Mouse (Mus musculus) c-Kit-negative CD71-positive TER-119-positive erythroid progenitor cells, embryonic 14.5 days (primary cell): ENCODE results near the gene Eml6.
"Not testable (repeated sequence)": the region's sequence is repeated elsewhere in the genome, so short reads cannot be mapped to it uniquely, and the experiment has no call there.

Experiments used
- DNase-seq: peaks from one replicate; pipeline ENCODE4 v3.0.0-alpha.2; 2013; ENCODE audit warnings: low read depth, low spot score

The Eml6 gene

GRCm38 (mm10) chr11:30025835-30026472 is at the start of gene Eml6:
Gene Eml6, minus strand, starts transcription at chr11:30026033.
- DNase-seq = no peak

- no peak for DNase-seq
Observed at GRCm38 (mm10) chr11:30057299-30057698, 31.5 kb upstream of the Eml6 start.

- DNase-seq = no peak
Observed at GRCm38 (mm10) chr11:30025144-30025543, 689 bp downstream of the Eml6 start.

- DNase-seq = no peak
Observed at GRCm38 (mm10) chr11:30024261-30025071, 1.4 kb downstream of the Eml6 start.

GRCm38 (mm10) chr11:29986257-29986656 is 39.6 kb downstream of the Eml6 start:
- DNase-seq = no peak

DNA sequence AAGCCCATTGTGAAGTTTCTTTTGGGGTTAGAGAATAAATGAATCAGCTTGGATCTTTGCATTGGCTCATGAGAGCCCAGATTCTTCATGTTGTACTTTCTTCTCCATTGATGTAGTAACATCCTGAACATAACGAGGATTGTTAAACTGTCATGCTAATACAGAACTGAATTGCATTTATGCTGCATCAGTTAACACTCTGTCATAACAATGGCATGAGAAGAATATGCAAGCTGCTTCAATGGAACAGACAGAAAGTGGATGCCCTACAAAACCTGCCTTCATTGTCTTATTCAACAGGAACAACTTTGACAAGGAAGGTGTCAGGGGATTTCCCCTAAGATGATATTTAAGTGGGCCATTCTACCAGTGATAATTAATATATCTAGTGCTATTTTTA is 57.0 kb downstream of the Eml6 start:
- DNase-seq = no peak

- DNase-seq = no peak
Observed at GRCm38 (mm10) chr11:29959366-29959765, 66.5 kb downstream of the Eml6 start.

DNA sequence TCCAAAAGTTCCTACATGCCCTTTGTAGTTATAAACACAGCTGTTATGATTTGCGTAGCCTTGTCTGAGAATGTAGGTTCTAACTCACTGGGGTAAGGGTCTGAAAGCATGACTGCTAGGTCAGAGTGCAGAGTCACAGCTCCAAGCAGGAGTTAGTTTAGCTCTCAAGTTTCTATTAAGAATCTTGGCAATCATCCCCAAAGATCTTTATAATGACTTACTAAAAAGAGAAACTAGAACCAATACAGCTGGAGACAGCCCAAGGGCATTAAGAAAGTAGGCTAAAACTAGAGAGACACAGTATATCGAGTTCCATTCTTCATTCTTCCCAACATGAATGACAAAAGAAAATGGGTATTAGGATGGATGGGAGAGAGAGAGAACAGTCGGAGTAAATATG is 81.2 kb downstream of the Eml6 start:
- DNase-seq = no peak

- no peak for DNase-seq
Observed at GRCm38 (mm10) chr11:29924332-29924731, 101.5 kb downstream of the Eml6 start.

DNA sequence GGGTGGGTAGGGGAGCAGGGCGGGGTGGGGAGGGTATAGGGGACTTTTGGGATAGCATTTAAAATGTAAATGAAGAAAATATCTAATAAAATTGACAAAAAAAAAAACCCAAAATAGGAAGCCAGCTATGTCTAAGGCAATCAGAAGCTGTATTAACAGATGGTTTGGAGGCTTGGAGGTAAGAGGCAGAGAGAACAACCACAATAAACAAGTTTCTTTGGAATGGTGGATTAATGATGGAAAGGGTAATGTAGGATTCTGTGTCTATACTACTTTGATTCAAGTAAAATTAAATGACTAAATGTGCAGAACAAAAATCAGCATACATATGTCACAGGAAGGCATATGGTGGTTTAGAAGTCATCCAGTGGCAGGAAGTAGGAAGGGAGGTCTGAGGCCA is 102.0 kb downstream of the Eml6 start:
- no peak for DNase-seq

DNA sequence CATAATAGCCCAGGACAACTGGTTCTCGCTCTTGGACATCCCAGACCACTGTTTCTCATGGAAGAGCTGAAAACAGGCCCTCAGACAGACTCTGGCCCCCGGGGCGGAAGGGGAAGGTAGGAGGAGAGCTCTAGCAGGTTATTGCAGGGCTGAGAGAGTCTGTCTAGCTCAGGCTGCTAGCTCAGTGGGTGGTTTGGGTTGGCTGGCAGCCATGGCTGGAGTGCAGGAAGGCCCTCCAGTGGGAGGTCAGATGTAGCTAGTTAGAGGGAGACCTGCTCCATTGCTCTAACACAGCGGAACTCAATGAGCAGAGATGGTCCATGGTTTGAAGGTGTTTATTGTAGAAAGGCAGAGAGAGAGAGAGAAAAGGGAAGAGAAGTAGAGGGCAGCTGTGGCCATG is 112.7 kb downstream of the Eml6 start:
- DNase-seq = no peak

- DNase-seq = no peak
Observed at GRCm38 (mm10) chr11:29909330-29909729, 116.5 kb downstream of the Eml6 start.

- peak; percentile 6 for DNase-seq
Observed at GRCm38 (mm10) chr11:29885160-29885559, 140.7 kb downstream of the Eml6 start.

DNA sequence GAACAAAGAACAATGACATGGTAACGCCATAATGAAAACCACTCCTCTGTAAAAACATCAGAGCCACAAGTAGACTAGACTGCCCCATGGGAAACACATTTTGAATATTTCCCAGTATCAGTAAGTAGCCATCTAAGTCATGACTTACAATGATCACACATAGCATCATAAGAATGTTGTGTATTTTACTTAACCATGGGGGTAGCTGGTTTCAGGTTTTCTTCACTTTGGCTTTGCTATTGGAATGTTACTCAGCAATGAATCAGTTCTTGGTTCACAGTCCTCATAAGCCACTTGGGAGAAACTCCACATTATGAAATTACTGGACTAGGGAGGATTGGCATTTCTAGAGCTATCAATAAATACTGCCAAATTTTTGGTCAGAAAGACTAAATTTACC is 141.5 kb downstream of the Eml6 start:
- no peak for DNase-seq

GRCm38 (mm10) chr11:29883024-29883423 is 142.8 kb downstream of the Eml6 start:
- DNase-seq = no peak

DNA sequence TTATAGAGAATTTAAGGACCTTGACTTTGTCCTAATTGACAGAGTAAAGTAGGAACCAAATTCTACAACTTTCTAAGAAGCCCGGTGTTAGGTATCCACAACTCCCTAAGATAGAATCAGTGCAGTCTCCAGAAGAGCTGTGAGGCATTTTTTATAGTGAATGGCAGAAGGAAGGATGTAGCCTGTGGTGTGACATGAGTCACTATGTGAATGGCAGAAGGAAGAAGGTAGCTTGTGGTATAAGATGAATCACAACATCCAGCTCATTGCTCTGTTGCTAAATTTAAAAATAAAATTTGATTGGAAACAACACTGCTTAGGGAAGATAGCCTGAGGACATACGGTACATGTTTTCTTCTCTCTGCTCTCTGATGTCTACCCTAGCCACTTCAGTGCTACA is 146.2 kb downstream of the Eml6 start:
- DNase-seq = no peak

DNA sequence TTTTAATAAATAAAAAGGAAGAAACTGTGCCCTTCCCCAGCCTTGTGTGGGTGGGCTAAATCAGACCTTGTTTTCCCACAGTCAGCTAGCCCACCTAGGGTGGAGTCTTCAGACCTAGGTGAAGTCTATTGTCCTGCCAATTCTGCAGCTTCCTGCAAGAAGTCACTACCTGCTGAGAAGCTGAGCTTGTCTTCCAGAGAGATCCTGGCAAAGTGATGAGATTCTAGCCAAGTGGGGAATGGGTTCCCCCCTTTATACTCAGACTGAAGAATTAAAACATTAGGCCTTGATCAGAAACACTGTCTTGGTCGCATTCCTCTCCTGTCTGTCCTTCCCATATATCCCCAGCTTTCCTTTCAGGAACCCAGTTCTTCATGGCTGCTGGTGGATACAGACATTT is 147.9 kb downstream of the Eml6 start:
- DNase-seq = no peak

- no peak for DNase-seq
Observed at GRCm38 (mm10) chr11:29877280-29877679, 148.6 kb downstream of the Eml6 start.

DNA sequence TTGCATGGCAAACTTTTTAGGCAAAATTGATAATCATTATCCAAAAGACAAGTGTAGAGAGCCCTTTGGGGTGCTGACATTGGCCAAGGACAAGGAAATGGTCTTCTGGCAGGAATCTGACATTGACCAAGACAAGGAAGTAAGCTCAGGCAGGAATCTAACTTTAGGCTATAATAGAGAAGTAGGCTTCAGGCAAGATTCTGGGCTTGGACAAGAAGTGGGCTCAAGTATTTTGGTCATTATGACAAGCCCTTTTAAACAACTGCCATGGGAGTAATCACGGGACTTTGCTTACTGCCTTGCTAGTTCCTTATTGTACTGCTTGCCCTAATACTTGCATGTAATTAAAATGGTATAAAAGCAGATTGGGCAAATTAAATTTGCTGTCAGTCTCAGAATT is 151.1 kb downstream of the Eml6 start:
- not testable (repeated sequence) for DNase-seq

- DNase-seq = no peak
Observed at GRCm38 (mm10) chr11:29870174-29870573, 155.7 kb downstream of the Eml6 start.

GRCm38 (mm10) chr11:29864269-29864668 is 161.6 kb downstream of the Eml6 start:
- no peak for DNase-seq

GRCm38 (mm10) chr11:29861750-29862397 is 164.0 kb downstream of the Eml6 start:
- peak; percentile 22 for DNase-seq

DNA sequence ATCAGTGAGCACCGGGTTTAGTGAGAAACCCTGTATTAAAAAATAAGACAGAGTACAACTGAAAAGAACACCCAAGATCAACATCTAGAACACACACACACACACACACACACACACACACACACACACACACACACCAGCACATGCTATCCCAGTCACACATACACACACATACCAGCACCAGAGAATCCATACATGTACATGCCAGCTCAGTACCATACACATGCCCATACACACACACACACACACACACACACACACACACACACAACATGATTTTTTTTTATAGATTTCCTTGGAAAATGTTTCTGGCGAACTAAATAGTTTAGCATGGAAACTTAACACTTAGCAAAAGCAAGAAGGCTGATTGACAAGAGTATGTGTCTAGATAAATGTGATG is 164.8 kb downstream of the Eml6 start:
- no peak for DNase-seq
